Mouse (Mus musculus): ENCODE measurements around the gene Hyal6. TPM values are rescaled to one million over a fixed set of nuclear protein-coding genes. Genes with fewer than 3 reads are reported as not detected.

Gene Hyal6
- polyA plus RNA-seq (2012; ENCODE audit: insufficient read depth, insufficient read length, missing spikeins): not detected in 2 replicates

DNA sequence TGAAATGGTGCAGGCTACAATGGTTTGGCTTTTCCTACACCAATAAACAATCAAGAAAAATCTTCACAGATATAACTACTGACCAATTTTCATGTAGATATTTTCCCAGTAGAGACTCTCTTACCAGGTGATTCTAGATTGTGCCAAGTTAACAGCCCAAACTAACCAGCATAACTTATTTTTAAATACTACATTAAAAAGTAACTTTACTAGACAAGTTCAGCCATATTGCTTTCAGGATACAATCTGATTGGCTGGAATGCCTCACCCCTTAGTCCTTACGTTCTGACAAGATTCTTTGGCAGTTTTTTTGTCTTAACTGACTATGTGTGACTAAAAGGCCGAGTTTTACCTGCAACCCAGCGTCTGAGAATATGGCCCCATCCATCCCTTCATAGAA, at the start of gene Hyal6:
Gene Hyal6, plus strand, starts transcription at position 301 of the 400 bp plus-strand sequence.
- Histone ChIP-seq H3K4me1 (ENCODE audit: control insufficient read depth, insufficient read depth, insufficient read length, low read length) (no peaks in the 10 kb centered on the region), H3K27ac (replicated peaks; ENCODE audit: low read depth, low read length) (no peak within 1 kb of the TSS), H3K4me3 (ENCODE audit: insufficient read depth, low read depth, low read length) (no peak within 1 kb of the TSS)

DNA sequence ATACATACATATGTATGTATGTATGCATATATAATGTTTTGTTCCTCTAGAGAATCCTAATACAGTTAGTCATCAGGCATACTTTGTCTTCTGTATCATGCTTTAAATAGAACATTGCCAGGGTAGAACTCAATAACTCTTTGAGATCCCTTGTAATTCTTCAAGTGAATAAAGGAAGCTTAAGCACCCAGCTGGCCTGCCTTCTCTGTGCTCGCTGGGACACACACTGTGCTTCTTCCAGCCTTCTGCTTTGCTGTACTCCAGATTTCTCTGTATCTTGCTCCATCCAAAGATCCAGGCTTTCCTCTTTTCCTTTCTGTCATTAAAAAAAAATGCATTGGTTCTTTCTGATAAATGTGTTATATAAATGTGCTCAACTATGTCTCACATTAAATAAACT, 45.2 kb upstream of the Hyal6 start:
- no peaks in the 10 kb centered on the region for H3K4me1 ChIP-seq (ENCODE audit: control insufficient read depth, insufficient read depth, insufficient read length, low read length)
- H3K4me3 ChIP-seq (ENCODE audit: insufficient read depth, low read depth, low read length): no peak overlapping the region
- no peak overlapping the region for H3K27ac ChIP-seq (replicated peaks; ENCODE audit: low read depth, low read length)

DNA sequence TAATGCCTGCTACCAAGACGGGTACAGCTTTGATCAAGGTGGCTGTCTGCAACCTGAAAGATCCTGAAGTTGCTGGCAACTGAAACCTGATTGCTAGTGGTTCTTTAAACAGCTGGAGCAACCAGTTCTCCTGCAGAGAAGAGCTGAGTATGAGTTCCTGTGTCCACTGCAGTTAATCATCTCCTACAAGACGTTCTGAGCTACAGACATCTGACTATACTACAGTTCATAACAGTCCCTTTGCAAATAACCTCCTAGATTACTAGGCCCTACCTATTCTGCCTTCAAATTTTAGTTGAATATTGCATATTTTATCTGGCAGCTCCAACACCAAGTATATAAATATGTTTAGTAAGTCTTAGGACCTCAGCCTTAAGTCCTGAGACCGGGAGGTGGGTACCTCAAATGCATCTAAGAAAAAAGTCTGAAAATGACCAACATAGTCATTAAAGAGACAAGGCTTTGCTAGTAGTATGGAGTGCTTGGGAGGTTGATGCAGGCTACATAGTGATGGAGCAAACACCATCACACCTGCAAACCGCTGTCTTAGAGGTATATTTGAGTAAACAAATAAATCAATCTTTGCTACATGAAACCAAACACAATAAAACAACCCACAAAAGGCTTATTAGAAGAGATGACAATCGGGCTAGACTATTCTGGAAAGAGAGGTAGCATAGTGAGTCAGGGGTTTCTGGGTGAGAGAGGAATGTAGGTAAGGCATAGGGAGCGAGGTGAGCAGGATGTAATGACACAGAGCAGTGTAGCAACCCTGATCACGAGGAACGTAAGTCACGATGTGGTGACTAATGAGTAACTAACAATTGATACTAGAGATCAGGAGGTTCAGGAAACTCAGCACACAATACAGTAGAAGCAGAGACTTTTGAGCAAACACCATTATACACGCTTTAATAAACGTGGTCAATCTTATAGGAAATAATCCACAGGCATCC, 38.3 kb upstream of the Hyal6 start:
- H3K27ac ChIP-seq (replicated peaks; ENCODE audit: low read depth, low read length): no peak overlapping the region
- H3K4me3 ChIP-seq (ENCODE audit: insufficient read depth, low read depth, low read length): no peak overlapping the region
- no peaks in the 10 kb centered on the region for H3K4me1 ChIP-seq (ENCODE audit: control insufficient read depth, insufficient read depth, insufficient read length, low read length)

DNA sequence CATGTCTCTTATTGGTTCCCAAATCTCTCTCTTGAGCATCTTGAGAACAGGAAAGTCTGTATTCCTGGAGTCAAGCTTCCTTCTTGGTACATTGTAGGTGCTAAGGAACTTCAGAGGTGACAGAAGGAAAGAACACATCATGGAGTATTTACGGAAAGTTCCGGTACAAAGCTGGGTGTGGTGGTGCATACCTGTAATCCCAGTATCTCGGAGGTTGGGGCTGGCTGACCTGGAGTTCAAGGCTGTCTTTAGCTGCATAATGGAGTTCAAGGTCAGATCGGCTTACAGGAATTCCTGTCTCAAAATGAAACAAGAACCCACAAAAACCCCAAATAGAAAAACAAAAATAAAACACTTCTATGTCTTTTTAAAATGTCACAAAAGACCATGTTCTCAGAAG, 36.9 kb upstream of the Hyal6 start:
- H3K4me1 ChIP-seq (ENCODE audit: control insufficient read depth, insufficient read depth, insufficient read length, low read length): no peaks in the 10 kb centered on the region
- H3K4me3 ChIP-seq (ENCODE audit: insufficient read depth, low read depth, low read length): no peak overlapping the region
- no peak overlapping the region for H3K27ac ChIP-seq (replicated peaks; ENCODE audit: low read depth, low read length)

DNA sequence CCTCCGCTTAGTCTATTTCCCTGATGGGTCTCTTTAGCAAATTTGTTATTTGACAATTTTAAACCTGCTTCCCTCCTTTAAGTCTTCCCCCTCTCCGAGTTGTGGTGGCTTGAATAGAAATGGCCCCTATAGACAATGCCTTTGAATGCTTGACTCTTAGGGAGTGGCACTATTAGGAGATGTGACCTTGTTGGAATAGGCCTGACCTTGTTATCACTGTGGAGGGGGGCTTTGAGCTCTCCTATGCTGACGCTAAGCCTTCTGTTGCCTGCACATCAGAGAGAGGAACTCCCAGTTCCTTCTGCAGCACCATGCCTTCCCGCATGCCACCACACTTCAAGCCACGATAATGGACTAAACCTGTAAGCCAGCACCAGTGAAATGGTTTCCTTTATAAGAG, 35.8 kb upstream of the Hyal6 start:
- Histone ChIP-seq H3K27ac (replicated peaks; ENCODE audit: low read depth, low read length) (no peak overlapping the region), H3K4me1 (ENCODE audit: control insufficient read depth, insufficient read depth, insufficient read length, low read length) (no peaks in the 10 kb centered on the region), H3K4me3 (ENCODE audit: insufficient read depth, low read depth, low read length) (no peak overlapping the region)

DNA sequence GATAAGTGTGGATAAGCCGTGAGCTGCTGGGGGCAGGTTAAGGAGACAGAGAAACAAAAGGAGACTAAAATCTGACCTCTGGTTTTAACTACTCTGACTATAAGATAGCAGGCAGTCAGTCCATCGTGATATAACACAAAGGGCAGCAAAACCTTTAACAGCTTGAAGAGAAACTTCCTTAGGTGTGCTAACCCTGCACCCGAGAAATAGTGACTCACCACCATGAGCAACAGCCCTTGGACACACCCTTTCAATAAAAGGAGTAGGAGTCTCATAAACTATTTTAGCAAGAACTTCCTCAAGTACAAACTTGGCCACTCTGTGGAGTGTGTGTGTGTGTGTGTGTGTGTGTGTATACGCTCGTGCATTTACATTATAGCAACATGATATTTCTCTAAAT, 26.0 kb upstream of the Hyal6 start:
- no peaks in the 10 kb centered on the region for H3K4me1 ChIP-seq (ENCODE audit: control insufficient read depth, insufficient read depth, insufficient read length, low read length)
- no peak overlapping the region for H3K4me3 ChIP-seq (ENCODE audit: insufficient read depth, low read depth, low read length)
- no peak overlapping the region for H3K27ac ChIP-seq (replicated peaks; ENCODE audit: low read depth, low read length)

DNA sequence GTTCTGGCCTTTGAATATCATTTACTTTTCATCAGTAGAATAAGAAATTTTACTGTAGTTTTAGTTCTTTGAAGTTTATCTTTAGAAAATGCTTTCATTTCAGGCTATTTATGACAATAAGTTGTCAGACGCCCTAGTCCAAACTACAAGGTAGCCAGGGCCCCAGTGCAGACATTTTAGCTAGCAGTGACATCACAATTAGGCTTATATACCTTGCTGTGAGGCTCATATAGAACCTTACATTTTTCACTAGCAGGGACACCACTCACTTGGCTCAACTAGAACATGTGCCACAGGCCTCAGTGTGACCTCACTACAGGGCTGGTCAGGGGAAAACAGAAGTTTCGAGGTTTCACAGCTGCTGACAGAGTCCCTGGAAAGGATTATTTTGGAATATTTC, 25.5 kb upstream of the Hyal6 start:
- H3K4me1 ChIP-seq (ENCODE audit: control insufficient read depth, insufficient read depth, insufficient read length, low read length): no peaks in the 10 kb centered on the region

DNA sequence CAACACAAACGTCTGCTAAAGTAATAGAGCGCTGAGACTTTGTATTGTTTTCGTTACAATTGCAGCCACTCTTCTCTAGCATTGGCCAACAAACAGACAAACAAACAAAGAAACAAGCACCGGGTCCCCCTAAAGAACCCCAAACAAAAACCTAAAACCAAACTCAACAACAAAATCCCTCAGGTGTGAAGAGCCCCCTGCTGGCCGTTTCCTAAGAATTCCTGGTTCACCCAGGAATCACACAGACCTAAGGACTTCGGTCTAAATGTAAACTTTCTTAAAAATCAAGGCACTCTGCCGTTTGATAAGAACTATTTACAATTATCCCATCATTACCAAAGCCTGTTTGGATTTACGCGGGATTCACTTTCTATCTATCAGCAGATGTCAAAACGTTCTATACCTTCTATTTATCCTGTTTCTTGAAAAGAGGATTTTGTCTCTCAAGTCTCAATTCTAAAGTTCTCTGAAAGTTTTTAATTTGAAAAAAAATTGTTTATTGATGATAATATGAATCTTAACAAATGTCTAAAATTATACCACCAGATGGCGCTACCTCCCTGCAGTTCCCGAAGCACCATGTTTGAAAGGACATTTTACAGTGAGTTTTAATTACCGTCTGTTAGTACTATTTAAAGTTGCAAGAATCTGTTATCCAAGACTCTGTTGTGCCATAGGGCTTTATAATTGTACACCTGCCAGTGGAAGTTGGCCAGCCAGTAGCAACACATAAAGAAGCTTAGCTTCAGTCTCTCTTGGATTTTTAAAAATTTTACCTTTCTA, 11.5 kb upstream of the Hyal6 start:
- Histone ChIP-seq H3K4me3 (ENCODE audit: insufficient read depth, low read depth, low read length) (no peak overlapping the region), H3K4me1 (ENCODE audit: control insufficient read depth, insufficient read depth, insufficient read length, low read length) (no peaks in the 10 kb centered on the region), H3K27ac (replicated peaks; ENCODE audit: low read depth, low read length) (no peak overlapping the region)

More for the DNA sequence above, 25.5 kb upstream of the Hyal6 start:
- Histone ChIP-seq H3K4me3 (ENCODE audit: insufficient read depth, low read depth, low read length) (no peak overlapping the region), H3K27ac (replicated peaks; ENCODE audit: low read depth, low read length) (no peak overlapping the region)

DNA sequence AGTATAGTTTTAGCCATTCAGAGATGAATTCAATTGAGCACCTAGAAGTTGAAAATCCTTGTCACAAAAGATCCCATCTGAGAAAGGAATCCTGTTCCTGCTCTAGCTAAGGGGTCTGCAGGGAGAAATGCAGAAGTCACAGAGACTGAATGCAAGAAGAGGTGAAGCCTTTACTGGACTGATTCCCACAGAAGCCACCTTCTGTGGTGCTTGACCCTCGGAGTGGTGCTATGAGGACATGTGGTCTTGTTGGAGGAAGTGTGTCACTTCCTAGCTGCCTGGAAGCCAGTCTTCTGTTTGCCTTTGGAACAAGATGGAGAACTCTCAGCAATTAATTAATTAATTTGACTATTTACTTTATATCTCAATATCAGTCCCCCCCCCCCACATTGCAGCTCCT, 4.9 kb upstream of the Hyal6 start:
- H3K4me1 ChIP-seq (ENCODE audit: control insufficient read depth, insufficient read depth, insufficient read length, low read length): no peaks in the 10 kb centered on the region
- H3K4me3 ChIP-seq (ENCODE audit: insufficient read depth, low read depth, low read length): no peak overlapping the region
- H3K27ac ChIP-seq (replicated peaks; ENCODE audit: low read depth, low read length): no peak overlapping the region

DNA sequence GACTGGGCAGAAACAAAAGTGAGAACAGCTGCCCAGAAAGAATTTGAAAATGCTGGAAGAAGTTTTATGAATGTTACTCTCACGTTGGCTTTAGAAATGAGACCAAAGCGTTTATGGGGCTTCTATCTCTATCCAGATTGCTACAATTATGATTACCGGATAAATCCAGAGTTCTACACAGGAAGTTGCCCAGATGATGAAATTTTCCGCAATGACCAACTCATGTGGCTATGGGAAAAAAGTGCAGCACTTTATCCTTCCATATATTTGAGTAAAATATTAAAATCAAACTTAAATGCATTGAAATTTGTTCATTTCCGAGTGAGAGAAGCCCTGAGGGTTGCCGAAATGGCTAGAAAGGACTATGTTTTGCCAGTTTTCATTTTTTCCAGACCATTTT, 1.5 kb downstream of the Hyal6 start:
- Histone ChIP-seq H3K27ac (replicated peaks; ENCODE audit: low read depth, low read length) (no peak overlapping the region), H3K4me3 (ENCODE audit: insufficient read depth, low read depth, low read length) (no peak overlapping the region), H3K4me1 (ENCODE audit: control insufficient read depth, insufficient read depth, insufficient read length, low read length) (no peaks in the 10 kb centered on the region)

DNA sequence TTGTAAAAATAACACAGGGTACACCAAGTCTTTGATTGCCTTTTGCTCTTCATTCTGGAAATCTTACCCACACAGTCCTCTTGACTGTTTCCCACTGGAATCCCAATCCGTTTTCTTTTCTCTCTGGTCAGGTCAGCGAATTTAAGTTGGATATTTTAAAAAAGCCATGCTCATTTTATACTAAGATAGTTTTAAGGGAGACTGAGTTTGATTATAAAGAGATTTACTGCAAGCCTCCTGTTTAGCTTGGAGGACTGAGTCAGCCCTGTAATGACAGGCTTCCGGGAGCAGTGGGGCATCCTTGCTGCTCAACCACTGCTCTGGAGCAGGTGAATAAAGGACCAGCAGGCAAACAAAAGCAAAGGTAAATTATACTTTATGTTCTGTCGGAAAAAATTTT, 15.0 kb downstream of the Hyal6 start, which contains the start of gene Hyal4:
Gene Hyal4, plus strand, starts transcription at position 301 of the 400 bp plus-strand sequence.
- H3K4me3 ChIP-seq (ENCODE audit: insufficient read depth, low read depth, low read length): no peak within 1 kb of the TSS
- H3K4me1 ChIP-seq (ENCODE audit: control insufficient read depth, insufficient read depth, insufficient read length, low read length): no peaks in the 10 kb centered on the region
- H3K27ac ChIP-seq (replicated peaks; ENCODE audit: low read depth, low read length): no peak within 1 kb of the TSS

DNA sequence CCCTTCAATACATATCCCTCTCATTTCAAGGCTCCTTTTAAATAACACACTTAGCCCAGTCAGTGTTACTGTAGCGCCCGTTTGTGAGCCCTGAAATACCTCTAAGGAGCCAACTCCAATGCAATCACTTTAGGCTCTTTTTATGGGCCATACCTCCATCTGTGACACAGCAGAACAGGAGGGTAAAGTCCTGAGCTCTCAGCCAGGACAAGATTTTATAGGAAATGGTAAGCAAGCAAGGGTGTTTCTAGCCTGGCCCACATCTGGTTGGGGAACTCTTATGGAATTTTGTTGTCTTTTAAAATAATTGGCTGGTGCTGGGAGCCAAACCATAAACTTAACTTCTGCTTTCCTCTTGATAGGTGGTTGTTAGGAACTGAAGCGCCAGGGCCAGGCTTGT, 26.2 kb downstream of the Hyal6 start:
- Histone ChIP-seq H3K27ac (replicated peaks; ENCODE audit: low read depth, low read length) (no peak overlapping the region), H3K4me3 (ENCODE audit: insufficient read depth, low read depth, low read length) (no peak overlapping the region)

DNA sequence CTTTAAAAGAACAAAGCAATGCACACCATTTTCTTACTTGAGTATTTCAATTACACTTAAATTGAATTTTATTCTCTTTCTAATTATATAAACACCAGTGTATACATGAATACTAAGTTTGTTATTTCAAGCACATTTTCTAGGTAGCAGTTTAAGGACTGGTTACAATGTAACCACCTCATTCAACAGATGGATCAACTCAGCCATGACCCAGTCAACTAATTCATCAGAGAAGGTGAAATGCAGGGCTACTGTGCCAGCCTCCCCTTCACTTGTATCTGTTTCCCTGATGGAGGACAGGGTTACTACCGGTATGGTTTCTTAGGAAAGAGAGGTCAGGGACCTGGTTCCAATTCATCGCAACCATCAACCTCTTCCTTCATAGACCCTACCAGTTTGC, 33.2 kb downstream of the Hyal6 start:
- no peaks in the 10 kb centered on the region for H3K4me1 ChIP-seq (ENCODE audit: control insufficient read depth, insufficient read depth, insufficient read length, low read length)
- no peak overlapping the region for H3K27ac ChIP-seq (replicated peaks; ENCODE audit: low read depth, low read length)
- no peak overlapping the region for H3K4me3 ChIP-seq (ENCODE audit: insufficient read depth, low read depth, low read length)

More for the DNA sequence above, 26.2 kb downstream of the Hyal6 start:
- H3K4me1 ChIP-seq (ENCODE audit: control insufficient read depth, insufficient read depth, insufficient read length, low read length): no peaks in the 10 kb centered on the region

DNA sequence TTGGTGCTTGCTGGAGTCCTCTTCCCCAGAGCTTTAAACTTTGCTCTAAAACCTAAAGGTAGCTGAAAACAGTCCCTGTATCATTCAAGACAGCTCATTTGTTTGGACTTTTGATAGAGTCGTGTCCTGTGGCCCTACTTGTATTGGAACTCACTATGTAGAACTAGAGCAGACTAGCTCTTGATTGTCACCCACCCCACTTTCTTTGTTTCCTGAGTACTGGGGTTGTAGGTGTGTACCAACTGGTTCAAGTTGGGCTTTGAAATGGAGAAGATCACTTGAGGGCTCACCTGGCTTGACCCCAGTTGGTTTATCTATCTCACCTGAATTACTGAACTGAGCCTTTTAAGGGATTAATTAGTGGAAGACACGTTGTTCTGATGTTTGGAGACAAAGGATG, 46.1 kb downstream of the Hyal6 start:
- no peaks in the 10 kb centered on the region for H3K4me1 ChIP-seq (ENCODE audit: control insufficient read depth, insufficient read depth, insufficient read length, low read length)
- no peak overlapping the region for H3K27ac ChIP-seq (replicated peaks; ENCODE audit: low read depth, low read length)
- no peak overlapping the region for H3K4me3 ChIP-seq (ENCODE audit: insufficient read depth, low read depth, low read length)

DNA sequence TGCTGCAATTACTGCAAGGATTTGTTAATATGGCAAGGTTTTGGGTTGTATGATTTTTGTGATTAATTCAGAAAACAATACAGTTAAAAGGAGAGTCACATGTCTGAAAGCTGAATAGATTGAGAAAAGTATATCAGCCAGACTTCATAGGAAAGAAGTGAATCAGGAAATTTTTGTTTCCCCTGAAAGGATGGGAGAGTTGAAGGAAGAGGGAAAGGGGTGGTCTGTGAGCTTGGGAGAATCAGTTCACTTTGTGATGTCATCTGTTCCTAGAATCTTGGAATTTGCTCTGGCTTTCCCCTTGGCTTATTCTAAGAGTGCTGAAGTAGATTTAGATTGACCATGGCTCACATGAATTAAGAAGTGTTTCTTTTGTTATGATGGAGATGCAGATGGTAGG, 57.8 kb downstream of the Hyal6 start, which contains the start of gene Spam1:
Gene Spam1, plus strand, starts transcription at position 301 of the 400 bp plus-strand sequence.
- Histone ChIP-seq H3K4me3 (ENCODE audit: insufficient read depth, low read depth, low read length) (no peak within 1 kb of the TSS), H3K27ac (replicated peaks; ENCODE audit: low read depth, low read length) (no peak within 1 kb of the TSS), H3K4me1 (ENCODE audit: control insufficient read depth, insufficient read depth, insufficient read length, low read length) (no peaks in the 10 kb centered on the region)
